Mouse (Mus musculus): ENCODE results near the gene Polr3g.
"Not testable (repeated sequence)": the region's sequence is repeated elsewhere in the genome, so short reads cannot be mapped to it uniquely, and the experiment has no call there.

The Polr3g gene

GRCm38 (mm10) chr13:81684884-81685283, 25.9 kb downstream of the Polr3g start:
- DNase-seq, result no peak

- no peak for DNase-seq
Observed at GRCm38 (mm10) chr13:81684258-81684657, 26.6 kb downstream of the Polr3g start.

- no peak for DNase-seq
Observed at GRCm38 (mm10) chr13:81683107-81683506, 27.7 kb downstream of the Polr3g start.

- no peak for DNase-seq
Observed at GRCm38 (mm10) chr13:81675333-81675732, 35.5 kb downstream of the Polr3g start.

- no peak for DNase-seq
Observed at GRCm38 (mm10) chr13:81667713-81668112, 43.1 kb downstream of the Polr3g start.

GRCm38 (mm10) chr13:81664331-81664698, 46.5 kb downstream of the Polr3g start:
- no peak for DNase-seq

GRCm38 (mm10) chr13:81663566-81664330, 47.1 kb downstream of the Polr3g start:
- DNase-seq, result no peak

GRCm38 (mm10) chr13:81658053-81658752, 52.6 kb downstream of the Polr3g start:
- no peak for DNase-seq

GRCm38 (mm10) chr13:81657351-81658052, 53.3 kb downstream of the Polr3g start, which contains the start of gene Lysmd3:
Lysmd3 (plus strand) TSS chr13:81657663.
- DNase-seq, result peak; percentile 94

- no peak for DNase-seq
Observed at GRCm38 (mm10) chr13:81657008-81657350, 53.8 kb downstream of the Polr3g start.

GRCm38 (mm10) chr13:81656091-81656850, 54.5 kb downstream of the Polr3g start:
- DNase-seq, result no peak

- not testable (repeated sequence) for DNase-seq
Observed at GRCm38 (mm10) chr13:81650382-81650781, 60.4 kb downstream of the Polr3g start.

GRCm38 (mm10) chr13:81646348-81646747, 64.5 kb downstream of the Polr3g start:
- no peak for DNase-seq

- DNase-seq, result no peak
Observed at GRCm38 (mm10) chr13:81644047-81644565, 66.7 kb downstream of the Polr3g start.

- DNase-seq, result no peak
Observed at GRCm38 (mm10) chr13:81642491-81643149, 68.2 kb downstream of the Polr3g start.

GRCm38 (mm10) chr13:81641289-81642045, 69.3 kb downstream of the Polr3g start:
- peak; percentile 66 for DNase-seq

- no peak for DNase-seq
Observed at GRCm38 (mm10) chr13:81640881-81641280, 69.9 kb downstream of the Polr3g start.

- DNase-seq, result no peak
Observed at GRCm38 (mm10) chr13:81639624-81640023, 71.2 kb downstream of the Polr3g start.

GRCm38 (mm10) chr13:81632720-81633415, 77.9 kb downstream of the Polr3g start, which contains the start of gene Adgrv1:
Adgrv1 (minus strand) TSS chr13:81633154.
- DNase-seq, result peak; percentile 18

GRCm38 (mm10) chr13:81630566-81630965, 80.2 kb downstream of the Polr3g start:
- DNase-seq, result no peak

GRCm38 (mm10) chr13:81629395-81629794, 81.4 kb downstream of the Polr3g start:
- no peak for DNase-seq

Measured in thymus, postnatal 4 days (tissue).